Mouse (Mus musculus) neural tube, embryonic 13.5 days (tissue): ENCODE measurements at regions not wholly inside any gene's neighbourhood (a gene's known extent, or its start where the extent isn't known, plus 50 kb on each side); places are given as distances from the start of the nearest gene placed in this dataset.

Source experiments
- ATAC-seq: fragments of 200-750 bp; cut with Nextera tagmentation; 2 replicates; pipeline ENCODE4 v1.8.0; 2017; ENCODE audit warnings: low read depth, mild to moderate bottlenecking, moderate TSS enrichment, moderate library complexity
- H3K27ac ChIP-seq: fragments of 300-500 bp; sonication (generic); replicated peaks from 2 replicates; pipeline ENCODE4 v1.5.1; 2015; ENCODE audit warnings: moderate library complexity, mild to moderate bottlenecking, inconsistent platforms
- H3K27me3 ChIP-seq: fragments of 300-500 bp; sonication (generic); 2 replicates; pipeline ENCODE4 v1.6.1; 2015; ENCODE audit warnings: mild to moderate bottlenecking, inconsistent platforms
- H3K36me3 ChIP-seq: fragments of 300-500 bp; sonication (generic); 2 replicates; pipeline ENCODE4 v1.6.1; 2015; ENCODE audit warnings: mild to moderate bottlenecking, inconsistent platforms
- H3K4me1 ChIP-seq: fragments of 300-500 bp; sonication (generic); replicated peaks from 2 replicates; pipeline ENCODE4 v1.6.1; 2015; ENCODE audit warnings: inconsistent platforms
- H3K4me2 ChIP-seq: fragments of 300-500 bp; sonication (generic); 2 replicates; pipeline ENCODE4 v1.6.1; 2015; ENCODE audit warnings: inconsistent platforms, mild to moderate bottlenecking, moderate library complexity
- H3K4me3 ChIP-seq: fragments of 300-500 bp; sonication (generic); 2 replicates; pipeline ENCODE4 v1.5.1; 2015; ENCODE audit warnings: mild to moderate bottlenecking, inconsistent platforms
- H3K9ac ChIP-seq: fragments of 300-500 bp; sonication (generic); 2 replicates; pipeline ENCODE4 v1.6.1; 2015; ENCODE audit warnings: moderate library complexity, mild to moderate bottlenecking, inconsistent platforms
- H3K9me3 ChIP-seq: fragments of 300-500 bp; sonication (generic); 2 replicates; pipeline ENCODE4 v1.6.1; 2016; ENCODE audit warnings: inconsistent platforms
- WGBS: fragments of 180-500 bp; shearing (Covaris S2); methylation state at CpG from one replicate; pipeline ENCODE4 v1.1.7; 2015; 5-methylcytosine and 5-hydroxymethylcytosine counted together

DNA sequence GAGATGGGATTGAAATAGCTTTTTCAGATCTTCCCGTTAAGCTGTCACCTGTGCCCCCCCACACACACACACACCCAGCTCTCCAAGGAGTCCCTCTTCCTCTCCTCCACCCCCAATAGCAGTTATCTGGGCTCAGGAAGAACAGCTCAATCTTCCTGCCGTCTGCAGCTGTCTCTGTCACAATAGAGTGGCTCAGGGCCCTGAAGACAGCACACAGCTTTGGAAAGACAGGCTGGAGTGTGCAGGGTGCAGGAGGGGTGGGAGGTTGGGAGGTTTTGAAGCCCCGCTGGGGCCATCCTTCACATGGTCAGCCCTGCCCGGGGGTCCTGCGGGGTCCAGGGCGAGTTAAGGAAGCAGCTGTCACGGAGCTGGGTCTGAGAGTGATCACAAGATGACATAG is 149.6 kb upstream of the Sdk2 start:
- Histone ChIP-seq H3K27ac (peak overlapping the region; percentile 59; the same call in 1 of the 2 replicates), H3K4me2 (peak overlapping the region; percentile 51), H3K9me3 (no peaks in the 10 kb centered on the region), H3K9ac (peak overlapping the region; percentile 31), H3K36me3 (no peaks in the 10 kb centered on the region), H3K27me3 (no peaks in the 10 kb centered on the region), H3K4me3 (no peak overlapping the region), H3K4me1 (peaks cover 41% of the 10 kb centered on the region)
- ATAC-seq, result peak; percentile 56
- 1% methylated on average over 7 of the region's 7 CpGs for WGBS

DNA sequence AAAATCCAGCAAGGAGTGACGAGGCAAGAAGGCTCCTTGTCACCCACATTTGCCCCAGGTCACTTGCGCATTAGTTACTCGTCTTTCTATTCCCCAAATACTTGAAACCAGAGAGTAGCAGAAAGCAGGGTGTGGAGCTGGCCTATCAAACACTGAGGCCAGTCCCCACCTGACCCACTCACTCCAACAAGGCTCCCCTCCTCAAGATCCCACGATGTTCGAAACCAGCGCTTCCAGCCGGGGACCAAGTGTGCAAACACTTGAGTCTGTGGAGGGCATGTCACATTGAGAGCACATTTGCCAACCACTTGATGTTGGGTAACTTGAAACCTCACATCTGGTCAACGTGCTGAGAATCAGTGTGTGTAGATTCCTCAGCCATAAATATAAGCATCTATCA is 148.4 kb upstream of the Sdk2 start:
- no peak overlapping the region for H3K9ac ChIP-seq
- WGBS, result 76% methylated on average over 8 of the region's 8 CpGs
- no peak for ATAC-seq
- H3K27me3 ChIP-seq, result no peaks in the 10 kb centered on the region
- no peaks in the 10 kb centered on the region for H3K9me3 ChIP-seq
- no peaks in the 10 kb centered on the region for H3K36me3 ChIP-seq
- H3K4me1 ChIP-seq, result peaks cover 41% of the 10 kb centered on the region
- no peak overlapping the region for H3K4me3 ChIP-seq
- H3K27ac ChIP-seq, result no peak overlapping the region
- H3K4me2 ChIP-seq, result no peak overlapping the region

DNA sequence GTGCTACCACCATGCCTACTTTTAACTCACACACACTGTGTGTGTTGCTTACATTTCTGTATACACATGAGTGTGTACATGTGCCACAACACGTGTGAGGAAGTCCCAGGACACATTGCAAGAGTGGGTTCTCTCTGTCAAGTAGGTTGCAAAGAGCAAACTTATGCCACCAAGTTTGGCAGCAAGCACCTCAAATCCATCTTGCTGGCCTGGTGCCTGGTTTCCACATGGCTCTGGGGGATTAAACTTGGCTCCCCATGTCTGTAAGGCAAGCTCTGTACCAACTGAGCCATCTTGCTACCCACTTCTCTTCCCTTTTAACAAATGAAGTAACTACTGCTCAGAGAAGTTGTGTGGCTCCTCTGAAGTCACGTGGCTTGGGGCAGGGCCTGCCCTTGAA is 145.3 kb upstream of the Sdk2 start:
- ATAC-seq, result no peak
- WGBS, result 63% methylated on average over 2 of the region's 2 CpGs
- H3K9ac ChIP-seq, result no peak overlapping the region

DNA sequence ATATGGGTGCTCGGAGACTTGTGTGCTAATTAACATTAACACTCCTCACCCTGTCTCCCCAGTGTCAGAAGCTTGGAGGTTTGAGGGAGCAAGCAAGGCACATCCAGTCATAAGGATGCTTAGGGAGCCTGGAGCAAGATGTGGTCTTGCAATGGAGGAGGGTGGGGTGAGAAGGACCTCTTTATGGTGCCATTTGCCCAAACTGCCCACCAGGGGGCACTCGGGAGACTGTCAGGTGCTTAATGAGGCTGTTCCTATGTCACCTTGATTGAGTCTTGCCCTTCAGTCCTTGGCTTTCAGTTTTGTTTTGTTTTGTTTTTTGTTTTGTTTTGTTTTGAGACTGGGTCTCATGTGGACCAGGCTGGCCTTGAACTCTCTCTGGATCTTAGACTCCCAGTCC is 138.3 kb upstream of the Sdk2 start:
- Histone ChIP-seq H3K4me2 (no peak overlapping the region), H3K9ac (no peak overlapping the region), H3K36me3 (no peaks in the 10 kb centered on the region), H3K27ac (no peak overlapping the region), H3K4me1 (peaks cover 7% of the 10 kb centered on the region), H3K9me3 (no peaks in the 10 kb centered on the region), H3K4me3 (no peak overlapping the region), H3K27me3 (no peaks in the 10 kb centered on the region)
- ATAC-seq, result no peak
- WGBS, result 45% methylated on average over 2 of the region's 2 CpGs

More for the DNA sequence above, 145.3 kb upstream of the Sdk2 start:
- Histone ChIP-seq H3K36me3 (no peaks in the 10 kb centered on the region), H3K4me2 (no peak overlapping the region), H3K27ac (no peak overlapping the region), H3K27me3 (no peaks in the 10 kb centered on the region), H3K4me3 (no peak overlapping the region), H3K9me3 (no peaks in the 10 kb centered on the region), H3K4me1 (peaks cover 16% of the 10 kb centered on the region)

DNA sequence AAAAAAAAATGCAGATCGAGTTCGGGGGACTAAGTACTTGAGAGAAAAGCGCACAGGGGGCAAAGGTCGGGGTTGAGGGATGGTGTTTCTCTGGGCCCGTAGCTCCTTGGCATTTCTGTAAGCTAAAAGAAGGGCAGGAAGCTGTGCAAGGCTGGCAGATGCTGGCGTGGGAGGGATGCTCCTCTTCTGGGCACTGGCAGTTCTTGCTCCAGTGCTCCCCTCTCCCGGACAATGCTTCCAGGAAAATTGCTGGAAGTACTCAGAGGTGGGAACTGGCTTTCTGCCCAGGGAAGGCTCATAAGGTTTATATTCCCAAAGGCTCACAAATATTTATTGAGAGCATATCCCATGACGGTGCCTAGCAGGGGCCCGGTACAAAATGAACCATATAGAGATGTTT is 136.6 kb upstream of the Sdk2 start:
- no peak for ATAC-seq
- Histone ChIP-seq H3K9ac (no peak overlapping the region), H3K27ac (0 out of 2 replicates have a peak overlapping the region, but pooled peaks have one; percentile 3), H3K4me2 (no peak overlapping the region), H3K4me3 (no peak overlapping the region), H3K36me3 (no peaks in the 10 kb centered on the region), H3K27me3 (no peaks in the 10 kb centered on the region), H3K9me3 (no peaks in the 10 kb centered on the region), H3K4me1 (peaks cover 19% of the 10 kb centered on the region)
- 63% methylated on average over 9 of the region's 9 CpGs for WGBS

DNA sequence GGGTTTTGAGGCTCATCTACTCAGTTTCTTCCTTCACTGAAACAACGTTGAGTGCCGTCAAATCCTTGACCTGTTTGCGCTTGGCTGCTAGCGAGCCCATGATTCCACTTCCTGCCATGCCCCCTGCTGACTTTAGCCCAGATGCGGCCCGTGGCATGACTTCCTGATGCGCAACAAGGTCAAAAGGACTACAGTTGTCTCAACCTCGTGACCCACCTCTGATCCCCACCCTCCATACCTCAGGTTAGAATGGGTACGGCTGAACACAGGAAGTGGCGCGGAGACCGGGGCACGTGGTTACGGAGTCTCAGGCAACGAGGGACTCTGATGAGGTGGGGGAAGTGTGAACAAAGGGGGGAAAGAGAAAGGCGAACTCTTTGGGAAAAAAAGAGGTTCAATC is 135.6 kb upstream of the Sdk2 start:
- Histone ChIP-seq H3K9ac (no peak overlapping the region), H3K36me3 (no peaks in the 10 kb centered on the region), H3K4me1 (peaks cover 24% of the 10 kb centered on the region), H3K4me2 (no peak overlapping the region), H3K9me3 (no peaks in the 10 kb centered on the region), H3K27ac (no peak overlapping the region), H3K4me3 (no peak overlapping the region), H3K27me3 (no peaks in the 10 kb centered on the region)
- 86% methylated on average over 16 of the region's 16 CpGs for WGBS
- ATAC-seq, result no peak

DNA sequence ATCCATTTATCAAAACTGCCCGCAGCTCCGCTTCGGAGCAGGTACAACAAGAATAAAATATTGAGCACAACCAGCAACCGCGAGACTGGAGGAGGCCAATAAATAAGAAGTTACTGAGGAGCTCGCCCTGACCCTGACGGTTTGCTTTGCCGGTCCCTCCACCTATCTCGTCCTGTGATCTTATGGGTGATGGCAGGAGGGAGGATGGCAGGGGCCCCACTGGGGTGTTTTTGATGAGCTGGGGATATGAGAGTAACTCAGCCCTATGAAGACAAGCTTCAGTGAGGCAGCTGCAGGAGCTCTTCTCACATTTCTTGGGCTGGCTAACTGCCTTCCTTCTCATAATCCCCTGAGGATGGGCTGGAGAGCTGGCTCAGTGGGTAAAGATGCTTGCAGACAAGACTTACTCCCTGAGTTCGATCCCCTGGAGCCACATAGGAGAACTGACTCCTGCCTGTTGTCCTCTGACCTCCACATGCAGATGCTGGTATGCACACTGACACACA is 132.3 kb upstream of the Sdk2 start:
- no peak overlapping the region for H3K4me2 ChIP-seq
- ATAC-seq, result no peak
- H3K4me1 ChIP-seq, result peaks cover 37% of the 10 kb centered on the region
- WGBS, result 76% methylated on average over 10 of the region's 10 CpGs
- no peaks in the 10 kb centered on the region for H3K36me3 ChIP-seq
- no peaks in the 10 kb centered on the region for H3K27me3 ChIP-seq
- peak overlapping the region; percentile 57; the same call in 1 of the 2 replicates for H3K27ac ChIP-seq
- no peak overlapping the region for H3K4me3 ChIP-seq
- no peaks in the 10 kb centered on the region for H3K9me3 ChIP-seq
- no peak overlapping the region for H3K9ac ChIP-seq

DNA sequence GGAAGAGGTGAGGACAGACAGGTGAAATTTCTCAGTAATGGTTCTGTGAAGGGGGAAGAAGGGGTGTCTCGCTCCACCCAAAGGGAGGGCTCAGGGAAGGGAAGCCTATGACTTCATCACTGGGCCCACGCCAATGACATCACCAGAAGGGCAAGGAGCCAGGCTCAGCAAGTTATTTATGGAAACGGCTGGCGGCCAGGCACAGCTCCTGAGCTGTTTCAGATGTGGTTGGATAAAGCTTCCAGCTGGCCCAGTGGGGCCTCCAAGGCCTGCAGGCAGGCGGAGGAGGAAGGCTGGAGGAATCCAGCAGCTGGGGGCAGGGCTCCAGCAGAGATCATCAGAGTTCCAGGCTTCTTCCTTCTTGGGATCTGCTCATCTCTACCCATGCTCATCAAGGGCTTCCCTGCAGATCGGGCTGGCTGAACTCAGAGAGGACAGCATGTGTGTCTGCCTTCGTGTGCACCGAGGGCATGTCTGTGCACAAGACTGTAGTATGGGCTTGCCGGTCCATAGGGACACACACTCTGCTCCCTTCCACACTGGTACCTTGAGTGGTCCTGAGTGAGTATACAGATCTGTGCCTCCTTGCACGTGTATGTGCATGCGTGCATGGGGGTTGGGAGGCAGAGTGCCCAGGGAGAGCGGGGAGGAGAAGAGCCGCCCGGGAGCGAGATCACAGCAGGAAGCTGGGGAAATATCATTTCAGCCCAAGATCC is 131.6 kb upstream of the Sdk2 start:
- Histone ChIP-seq H3K4me1 (peaks cover 36% of the 10 kb centered on the region), H3K27me3 (no peaks in the 10 kb centered on the region), H3K4me3 (no peak overlapping the region), H3K27ac (peak overlapping the region; percentile 57), H3K9ac (no peak overlapping the region), H3K36me3 (no peaks in the 10 kb centered on the region), H3K4me2 (no peak overlapping the region), H3K9me3 (no peaks in the 10 kb centered on the region)
- ATAC-seq, result peak; percentile 81
- WGBS, result 44% methylated on average over 15 of the region's 15 CpGs

DNA sequence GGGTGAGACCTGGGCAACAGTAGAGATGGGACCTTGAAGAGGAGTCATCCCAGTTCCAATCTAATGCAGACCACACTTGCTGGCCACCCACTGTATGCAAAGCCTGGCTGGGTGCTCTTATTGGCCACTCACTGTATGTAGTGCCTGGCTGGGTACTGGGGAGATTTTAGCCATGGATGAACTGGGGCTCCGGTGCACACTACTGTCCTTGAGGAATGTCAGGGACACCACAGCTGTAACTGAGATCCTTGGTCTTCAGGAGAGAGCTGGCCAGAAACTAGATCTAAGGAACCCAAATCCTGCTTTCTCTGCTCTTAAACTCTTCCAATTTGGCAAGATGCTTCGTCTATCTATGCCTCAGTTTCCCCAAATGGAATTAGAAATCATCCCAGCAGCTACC is 128.4 kb upstream of the Sdk2 start:
- Histone ChIP-seq H3K27me3 (no peaks in the 10 kb centered on the region; the same call in 1 of the 2 replicates), H3K9me3 (peaks cover 5% of the 10 kb centered on the region), H3K36me3 (no peaks in the 10 kb centered on the region), H3K9ac (no peak overlapping the region), H3K4me3 (no peak overlapping the region), H3K4me1 (peaks cover 32% of the 10 kb centered on the region), H3K27ac (no peak overlapping the region; the same call in 1 of the 2 replicates), H3K4me2 (no peak overlapping the region)
- no peak for ATAC-seq
- 93% methylated on average over 2 of the region's 2 CpGs for WGBS

DNA sequence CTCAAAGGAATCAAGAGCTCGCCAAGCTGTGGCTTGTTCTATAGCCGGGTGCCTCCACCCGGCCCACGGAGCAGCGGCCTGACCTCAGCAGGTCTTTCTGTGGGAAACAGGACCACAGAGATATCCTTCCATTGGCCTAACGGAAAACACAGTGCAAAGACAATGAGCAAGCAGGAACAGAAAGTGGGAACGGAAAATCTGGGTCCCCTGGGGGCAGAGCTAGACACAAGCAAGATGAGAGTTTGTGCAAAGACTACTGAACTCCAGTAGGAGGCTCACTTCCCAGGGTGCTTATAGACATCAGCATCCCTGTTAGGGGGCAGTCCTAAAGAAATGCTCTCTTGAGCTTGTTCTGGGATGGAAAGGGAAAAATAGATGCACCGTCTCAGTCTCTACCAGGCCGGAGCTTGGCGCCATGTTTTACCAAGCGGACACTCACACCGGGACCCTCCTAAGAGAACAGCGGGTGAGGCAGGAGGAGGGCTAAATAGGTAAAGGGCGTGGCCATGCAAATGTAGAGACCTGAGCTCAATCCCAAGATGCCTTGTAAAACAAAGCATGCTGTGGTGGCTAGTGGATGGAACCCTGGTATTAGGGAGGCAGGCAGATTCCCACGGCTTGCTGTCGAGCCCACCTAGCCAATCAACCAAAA is 127.3 kb upstream of the Sdk2 start:
- peaks cover 10% of the 10 kb centered on the region for H3K9me3 ChIP-seq
- H3K4me3 ChIP-seq, result no peak overlapping the region
- no peak overlapping the region for H3K27ac ChIP-seq
- no peaks in the 10 kb centered on the region; the same call in 1 of the 2 replicates for H3K27me3 ChIP-seq
- no peak overlapping the region for H3K9ac ChIP-seq
- no peak for ATAC-seq
- 51% methylated on average over 16 of the region's 16 CpGs for WGBS
- H3K36me3 ChIP-seq, result no peaks in the 10 kb centered on the region
- no peak overlapping the region for H3K4me2 ChIP-seq
- peaks cover 27% of the 10 kb centered on the region for H3K4me1 ChIP-seq

DNA sequence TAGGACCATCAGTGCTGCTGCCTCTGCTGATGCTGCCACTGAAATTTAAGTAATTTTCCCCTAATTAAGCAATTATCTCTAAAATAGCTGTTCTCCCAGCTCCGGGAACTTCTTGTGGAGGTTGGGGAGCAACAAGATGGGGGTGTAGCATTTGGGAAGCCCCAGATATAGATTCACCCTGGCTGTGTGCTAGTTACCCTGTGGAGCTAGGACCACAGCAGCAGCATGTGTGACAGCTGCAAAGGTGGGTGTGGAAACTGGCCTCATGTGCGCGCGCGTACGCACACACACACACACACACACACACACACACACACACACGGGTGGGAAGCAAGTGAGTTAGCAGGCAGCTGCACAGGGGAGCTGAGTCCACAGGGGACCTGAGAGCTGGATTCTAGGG is 126.2 kb upstream of the Sdk2 start:
- H3K27ac ChIP-seq, result no peak overlapping the region
- 90% methylated on average over 7 of the region's 7 CpGs for WGBS
- no peak for ATAC-seq

DNA sequence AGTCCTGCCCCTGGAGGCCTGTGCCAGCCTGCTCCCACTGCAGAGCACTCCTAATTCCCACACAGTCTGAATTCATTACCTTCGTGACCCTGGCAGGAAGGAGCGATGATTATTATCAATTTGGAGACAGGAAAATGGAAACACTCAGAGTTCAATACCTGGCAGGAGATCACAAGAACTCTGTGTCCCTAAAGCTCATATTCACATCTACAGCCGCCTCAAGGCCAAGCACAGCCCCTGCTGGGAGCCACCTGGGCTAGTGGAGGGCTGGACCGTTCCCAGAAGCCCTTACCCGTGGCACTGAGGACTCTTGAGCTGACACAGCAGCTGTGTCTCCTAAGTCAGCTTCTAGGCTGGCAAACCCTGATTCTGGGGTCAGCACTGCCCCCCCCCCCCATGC is 124.8 kb upstream of the Sdk2 start:
- no peak overlapping the region for H3K9ac ChIP-seq

More for the DNA sequence above, 126.2 kb upstream of the Sdk2 start:
- no peak overlapping the region for H3K4me3 ChIP-seq
- H3K27me3 ChIP-seq, result no peaks in the 10 kb centered on the region; the same call in 1 of the 2 replicates
- H3K9me3 ChIP-seq, result peaks cover 10% of the 10 kb centered on the region
- H3K4me1 ChIP-seq, result peaks cover 16% of the 10 kb centered on the region
- no peak overlapping the region for H3K9ac ChIP-seq
- H3K36me3 ChIP-seq, result no peaks in the 10 kb centered on the region
- H3K4me2 ChIP-seq, result no peak overlapping the region

More for the DNA sequence above, 124.8 kb upstream of the Sdk2 start:
- Histone ChIP-seq H3K9me3 (peaks cover 10% of the 10 kb centered on the region), H3K4me3 (no peak overlapping the region), H3K27me3 (peaks cover 5% of the 10 kb centered on the region; the same call in 1 of the 2 replicates), H3K4me2 (no peak overlapping the region), H3K27ac (no peak overlapping the region), H3K4me1 (peaks cover 14% of the 10 kb centered on the region), H3K36me3 (no peaks in the 10 kb centered on the region)
- WGBS, result 34% methylated on average over 5 of the region's 5 CpGs
- ATAC-seq, result no peak
